Comparison of ENCODE assay signal across 16 mouse cellular contexts in the genomic region with DNA sequence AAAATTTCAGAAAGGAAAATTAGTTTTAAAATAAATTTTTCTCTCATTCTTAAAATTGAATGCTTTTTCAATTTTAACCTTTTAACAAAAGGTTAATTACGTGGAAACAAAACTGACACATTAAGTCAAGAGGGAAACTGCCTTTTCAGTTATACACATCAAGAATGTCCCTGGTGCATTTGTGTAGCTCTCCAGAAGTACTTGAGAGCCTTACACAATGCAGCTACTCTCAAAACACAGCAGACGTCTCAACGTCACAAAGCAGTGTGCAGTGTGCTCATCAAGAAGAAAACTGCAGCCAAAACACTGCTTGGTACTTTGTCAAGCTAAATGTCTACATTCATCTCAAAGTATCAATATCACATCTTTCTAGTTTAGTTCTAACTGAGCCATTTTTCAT.
"Had no signal": no experiment of that assay in that cellular context is flagged by ENCODE, and none has a peak within 500 bp of the region (broad histone marks: within the 10 kb centered on the region; RNA-seq: fewer than 3 reads in every experiment).

No protein-coding gene starts in this region.

- H3K9me3 ChIP-seq: liver, embryonic 13.5 days; liver, embryonic 15.5 days; megakaryocyte, embryonic 14.5 days; midbrain, embryonic 12.5 days; neural tube, embryonic 12.5 days; stomach, embryonic 15.5 days had no signal

- H3K27ac ChIP-seq: liver, embryonic 13.5 days; liver, embryonic 15.5 days; macrophage; midbrain, embryonic 12.5 days; neural tube, embryonic 12.5 days; stomach, embryonic 15.5 days; stomach, postnatal 0 days had no signal

- H3K27me3 ChIP-seq: liver, embryonic 13.5 days; liver, embryonic 15.5 days; megakaryocyte, embryonic 14.5 days; midbrain, embryonic 12.5 days; neural tube, embryonic 12.5 days; stomach, embryonic 15.5 days had no signal

- H3K9ac ChIP-seq: liver, embryonic 13.5 days; liver, embryonic 15.5 days; liver, postnatal 0 days; lung, embryonic 14.5 days; midbrain, embryonic 12.5 days; neural tube, embryonic 12.5 days; stomach, embryonic 15.5 days had no signal

- H3K4me1 ChIP-seq: midbrain, embryonic 12.5 days; neural tube, embryonic 12.5 days; stomach, embryonic 15.5 days had no signal

- ATAC-seq: liver, postnatal 0 days had no signal

- H3K4me2 ChIP-seq: liver, embryonic 11.5 days; liver, embryonic 13.5 days; liver, embryonic 15.5 days; lung, embryonic 14.5 days; midbrain, embryonic 12.5 days; neural tube, embryonic 12.5 days; stomach, embryonic 15.5 days had no signal

- H3K4me3 ChIP-seq: liver, embryonic 13.5 days; liver, embryonic 15.5 days; megakaryocyte, embryonic 14.5 days; midbrain, embryonic 12.5 days; neural tube, embryonic 12.5 days; stomach, embryonic 15.5 days had no signal

- DNase-seq: liver, embryonic 13.5 days; liver, postnatal 0 days; lung, embryonic 14.5 days; midbrain, embryonic 14.5 days; right cerebral cortex, postnatal 14 days; thymus, adult 2 months; thymus, postnatal 25 days; thymus, postnatal 4 days had no signal
